Mouse (Mus musculus) myocyte (in vitro differentiated cells): ENCODE measurements at regions not wholly inside any gene's neighbourhood (a gene's known extent, or its start where the extent isn't known, plus 50 kb on each side); places are given as distances from the start of the nearest gene placed in this dataset.

ENCODE experiments used
- CEBPB ChIP-seq: IDR thresholded peaks from 2 replicates; pipeline ENCODE4 v1.6.1; 2011; ENCODE audit warnings: mild to moderate bottlenecking, moderate library complexity; ENCODE audit not compliant: poor library complexity, insufficient read depth, severe bottlenecking
- E2F4 ChIP-seq: IDR thresholded peaks from one replicate; pipeline ENCODE4 v1.6.1; 2011; ENCODE audit warnings: mild to moderate bottlenecking, control low read depth, moderate library complexity; ENCODE audit not compliant: insufficient read depth
- MAX ChIP-seq: IDR thresholded peaks from one replicate; pipeline ENCODE4 v1.6.1; 2011; ENCODE audit warnings: low read depth, mild to moderate bottlenecking, control low read depth
- MYOD1 ChIP-seq, 3 experiments: IDR thresholded peaks; one replicate each; pipeline ENCODE4 v1.6.1; 2011; ENCODE audit warnings: control low read depth in 2 of 3, low read depth in 2 of 3, mild to moderate bottlenecking in 2 of 3, moderate library complexity in 1 of 3; ENCODE audit not compliant: insufficient read length in 2 of 3, control insufficient read depth in 1 of 3
- MYOG ChIP-seq, 3 experiments: IDR thresholded peaks; one replicate each; pipeline ENCODE4 v1.6.1; 2011; ENCODE audit warnings: control low read depth in 2 of 3, low read depth in 2 of 3, mild to moderate bottlenecking in 2 of 3; ENCODE audit not compliant: insufficient read length in 2 of 3, control insufficient read depth in 1 of 3, insufficient read depth in 1 of 3
- POLR2A ChIP-seq: IDR thresholded peaks from one replicate; pipeline ENCODE4 v1.6.1; 2011; ENCODE audit warnings: low read depth, mild to moderate bottlenecking, control low read depth, moderate library complexity; ENCODE audit not compliant: insufficient read length
- TCF12 ChIP-seq: IDR thresholded peaks from one replicate; pipeline ENCODE4 v1.6.1; 2011; ENCODE audit warnings: mild to moderate bottlenecking, control low read depth; ENCODE audit not compliant: poor library complexity, insufficient read depth, severe bottlenecking
- TCF3 ChIP-seq: IDR thresholded peaks from one replicate; pipeline ENCODE4 v1.6.1; 2011; ENCODE audit warnings: low read depth, control low read depth; ENCODE audit not compliant: insufficient read length
- USF1 ChIP-seq: IDR thresholded peaks from one replicate; pipeline ENCODE4 v1.6.1; 2011; ENCODE audit warnings: low read depth, mild to moderate bottlenecking, control low read depth, moderate library complexity

DNA sequence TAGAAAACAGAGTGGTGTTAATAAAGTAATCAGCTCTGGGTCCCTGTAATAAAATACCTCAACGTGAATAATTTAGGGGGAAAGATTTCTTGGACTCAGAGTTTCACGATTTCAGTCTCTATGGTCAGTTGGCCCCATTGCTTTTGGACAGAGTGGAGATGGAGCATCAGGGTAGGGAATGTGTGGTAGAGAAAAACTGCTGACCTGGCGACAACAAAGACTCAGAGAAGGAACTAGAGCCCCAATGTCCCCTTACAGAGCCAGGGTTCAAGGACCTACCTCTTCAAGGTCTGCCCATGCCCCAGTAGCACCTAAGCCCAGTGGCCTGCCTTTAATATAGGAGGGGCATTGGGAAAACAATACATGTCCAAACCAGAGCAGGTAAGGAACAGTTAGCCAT lies 490.2 kb upstream of the Smim15 start:
- TF ChIP-seq MYOG (IDR thresholded peaks at IDR 0.05; ENCODE audit: control insufficient read depth in 1 of 3, insufficient read depth in 1 of 3, insufficient read length in 2 of 3, low read depth in 2 of 3) (no peak), POLR2A (no peak), MAX (no peak), MYOD1 (IDR thresholded peaks at IDR 0.05; ENCODE audit: control insufficient read depth in 1 of 3, insufficient read length in 2 of 3, low read depth in 2 of 3) (no peak), TCF12 (no peak), TCF3 (no peak), CEBPB (no peak), E2F4 (no peak), USF1 (no peak)
